Mouse (Mus musculus) regulatory T cell (primary cell): ENCODE data around the gene Slc1a3.

Source experiments
- in situ Hi-C: fragments of 300-600 bp; cut with MboI, MseI; formaldehyde crosslinking; loops from one replicate; pipeline ENCODE4 v1.15.1; 2025; ENCODE audit warnings: high pct_unique_total_duplicates

Slc1a3 gene

GRCm38 (mm10) chr15:8615511-8616224 lies 94.9 kb downstream of the Slc1a3 start:
- in situ Hi-C loops, result loop anchor here (10.0 kb wide), 1 partner anchor 259 kb away; no protein-coding TSS in a partner anchor

GRCm38 (mm10) chr15:8614701-8615100 lies 95.9 kb downstream of the Slc1a3 start:
- in situ Hi-C loops, result loop anchor here (10.0 kb wide), 1 partner anchor 260 kb away; no protein-coding TSS in a partner anchor

DNA sequence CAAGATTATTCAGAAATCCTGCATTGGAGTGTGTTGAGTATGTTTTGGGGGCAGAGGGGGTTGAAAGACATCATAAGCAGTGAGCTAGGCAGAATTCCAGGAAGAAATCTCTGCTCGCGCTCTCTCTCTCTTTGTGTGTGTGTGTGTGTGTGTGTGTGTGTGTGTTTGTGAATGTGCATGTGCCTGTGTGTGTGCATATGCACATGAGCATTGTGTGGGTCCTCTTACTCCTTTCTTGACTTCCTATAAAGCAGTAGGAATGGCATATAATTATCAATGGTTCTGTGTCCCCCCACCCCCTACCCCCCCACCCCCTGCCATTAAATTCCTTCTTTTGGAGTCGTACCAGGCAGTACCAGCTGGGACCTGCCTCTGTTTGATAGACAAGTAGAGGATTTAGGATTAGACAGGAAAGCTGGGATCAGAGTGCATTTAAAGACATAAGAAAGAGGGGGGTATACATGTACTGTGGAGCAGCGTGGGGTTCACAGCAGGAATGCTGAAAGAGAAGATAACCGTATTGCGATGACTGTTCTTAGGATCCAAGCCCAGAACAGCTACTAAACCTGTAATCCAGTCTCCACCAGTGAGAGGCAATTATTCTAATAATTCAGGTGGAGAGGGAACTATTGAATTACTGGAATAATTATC lies 104.9 kb downstream of the Slc1a3 start:
- in situ Hi-C loops, result no loop called here

DNA sequence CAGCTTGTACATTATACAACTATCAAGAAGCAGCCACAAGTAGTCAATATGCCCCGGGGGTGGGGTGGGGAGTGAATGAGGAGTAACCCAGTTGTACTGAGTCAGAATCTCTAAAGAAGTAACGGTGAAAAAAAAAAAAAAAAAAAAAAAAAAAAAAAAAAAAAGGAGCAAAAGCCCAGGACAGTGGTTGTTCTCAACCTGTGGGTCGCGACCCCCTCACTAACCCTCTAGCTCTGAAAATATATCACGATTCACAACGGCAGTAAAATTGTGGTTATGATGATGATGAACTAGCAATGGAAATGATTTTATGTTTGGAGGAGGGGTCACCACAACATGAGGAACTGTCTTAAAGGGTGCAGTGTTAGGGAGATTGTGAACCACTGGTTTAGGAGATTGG lies 108.2 kb downstream of the Slc1a3 start:
- in situ Hi-C loops, result no loop called here

- in situ Hi-C loops, result no loop called here
Measured at GRCm38 (mm10) chr15:8601312-8602146, 109.0 kb downstream of the Slc1a3 start.

- in situ Hi-C loops, result loop anchor here (10.0 kb wide), 1 partner anchor 392 kb away; no protein-coding TSS in a partner anchor
Measured at GRCm38 (mm10) chr15:8596375-8596900, 114.1 kb downstream of the Slc1a3 start.

DNA sequence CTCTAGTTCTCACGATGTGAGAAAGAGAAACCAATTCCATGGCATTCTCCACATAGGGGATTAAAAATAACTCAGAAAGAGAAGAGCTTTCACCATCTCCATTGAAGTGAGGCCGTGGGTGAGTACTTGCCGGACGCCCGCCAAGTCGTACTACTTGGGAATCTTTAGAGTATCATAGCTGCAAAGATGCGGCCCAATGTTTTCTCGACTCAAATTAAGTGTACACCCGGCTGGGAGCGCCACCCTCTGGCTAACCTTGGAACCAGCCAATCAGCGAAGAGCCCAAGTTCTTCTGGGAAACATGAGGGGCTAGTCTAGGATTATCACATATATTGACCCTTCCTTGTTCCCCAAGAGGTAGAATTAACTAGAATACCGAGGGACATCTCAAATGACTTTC lies 115.3 kb downstream of the Slc1a3 start:
- in situ Hi-C loops, result loop anchor here (10.0 kb wide), 1 partner anchor 390 kb away; no protein-coding TSS in a partner anchor

- in situ Hi-C loops, result loop anchor here (10.0 kb wide), 1 partner anchor 385 kb away; no protein-coding TSS in a partner anchor
Measured at GRCm38 (mm10) chr15:8589503-8590116, 121.0 kb downstream of the Slc1a3 start.

DNA sequence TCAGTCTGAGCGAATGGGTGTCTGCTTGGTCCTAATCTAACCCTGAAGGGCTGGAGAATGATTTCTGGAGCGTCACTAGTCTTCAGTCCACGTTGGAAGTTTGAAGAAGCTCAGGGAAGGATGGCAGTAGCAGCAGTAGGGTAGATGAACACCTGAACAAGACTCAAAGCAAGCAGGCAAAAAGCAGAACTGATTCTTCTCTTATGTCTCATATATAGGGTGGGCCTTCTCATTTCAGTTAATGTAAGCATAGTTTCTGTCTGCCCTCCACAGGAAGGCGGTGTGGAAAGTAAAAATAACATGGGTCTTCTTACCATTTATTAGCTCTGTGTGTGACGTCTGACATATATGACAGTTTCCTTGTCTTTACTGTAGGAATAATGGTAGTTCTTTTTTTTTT lies 122.5 kb downstream of the Slc1a3 start:
- in situ Hi-C loops, result no loop called here

GRCm38 (mm10) chr15:8586822-8587281 lies 123.7 kb downstream of the Slc1a3 start:
- in situ Hi-C loops, result no loop called here
